Mouse (Mus musculus) c-Kit-positive CD71-positive TER-119-positive erythroid progenitor cells, embryonic 14.5 days (primary cell): Measurements from ENCODE around the gene Xrn1.
"Not testable (repeated sequence)": the region's sequence is repeated elsewhere in the genome, so short reads cannot be mapped to it uniquely, and the experiment has no call there.

ENCODE experiments used
- DNase-seq: peaks from one replicate; pipeline ENCODE4 v3.0.0-alpha.2; 2013; ENCODE audit warnings: low spot score

The Xrn1 gene

GRCm38 (mm10) chr9:96051501-96051900 is 96.9 kb downstream of the Xrn1 start:
- no peak for DNase-seq

- DNase-seq = no peak
Observed at GRCm38 (mm10) chr9:96054878-96055277, 100.3 kb downstream of the Xrn1 start.

GRCm38 (mm10) chr9:96056417-96057223 is 102.1 kb downstream of the Xrn1 start:
- DNase-seq = no peak

GRCm38 (mm10) chr9:96063083-96063802 is 108.7 kb downstream of the Xrn1 start:
- DNase-seq = no peak

- no peak for DNase-seq
Observed at GRCm38 (mm10) chr9:96063803-96064475, 109.4 kb downstream of the Xrn1 start.

GRCm38 (mm10) chr9:96067507-96067906 is 112.9 kb downstream of the Xrn1 start:
- DNase-seq = no peak

- no peak for DNase-seq
Observed at GRCm38 (mm10) chr9:96078752-96079315, 124.3 kb downstream of the Xrn1 start.

GRCm38 (mm10) chr9:96085293-96085692 is 130.7 kb downstream of the Xrn1 start:
- no peak for DNase-seq

GRCm38 (mm10) chr9:96087671-96088070 is 133.1 kb downstream of the Xrn1 start:
- no peak for DNase-seq

GRCm38 (mm10) chr9:96088456-96088855 is 133.9 kb downstream of the Xrn1 start:
- DNase-seq = not testable (repeated sequence)

- DNase-seq = not testable (repeated sequence)
Observed at GRCm38 (mm10) chr9:96092637-96093036, 138.1 kb downstream of the Xrn1 start.

GRCm38 (mm10) chr9:96093221-96093620 is 138.7 kb downstream of the Xrn1 start:
- no peak for DNase-seq

- DNase-seq = no peak
Observed at GRCm38 (mm10) chr9:96094341-96094740, 139.8 kb downstream of the Xrn1 start.

GRCm38 (mm10) chr9:96095192-96095591 is 140.6 kb downstream of the Xrn1 start:
- no peak for DNase-seq

GRCm38 (mm10) chr9:96102846-96103245 is 148.3 kb downstream of the Xrn1 start:
- DNase-seq = no peak
